Mouse (Mus musculus) frontal cortex, postnatal 36 days (tissue): ENCODE measurements around the gene Prkcb.

ENCODE experiments used
- DNase-seq, 2 experiments: peaks; one replicate each; pipeline ENCODE4 v3.0.0; 2022; ENCODE audit warnings: low spot score in 2 of 2

Prkcb gene

DNA sequence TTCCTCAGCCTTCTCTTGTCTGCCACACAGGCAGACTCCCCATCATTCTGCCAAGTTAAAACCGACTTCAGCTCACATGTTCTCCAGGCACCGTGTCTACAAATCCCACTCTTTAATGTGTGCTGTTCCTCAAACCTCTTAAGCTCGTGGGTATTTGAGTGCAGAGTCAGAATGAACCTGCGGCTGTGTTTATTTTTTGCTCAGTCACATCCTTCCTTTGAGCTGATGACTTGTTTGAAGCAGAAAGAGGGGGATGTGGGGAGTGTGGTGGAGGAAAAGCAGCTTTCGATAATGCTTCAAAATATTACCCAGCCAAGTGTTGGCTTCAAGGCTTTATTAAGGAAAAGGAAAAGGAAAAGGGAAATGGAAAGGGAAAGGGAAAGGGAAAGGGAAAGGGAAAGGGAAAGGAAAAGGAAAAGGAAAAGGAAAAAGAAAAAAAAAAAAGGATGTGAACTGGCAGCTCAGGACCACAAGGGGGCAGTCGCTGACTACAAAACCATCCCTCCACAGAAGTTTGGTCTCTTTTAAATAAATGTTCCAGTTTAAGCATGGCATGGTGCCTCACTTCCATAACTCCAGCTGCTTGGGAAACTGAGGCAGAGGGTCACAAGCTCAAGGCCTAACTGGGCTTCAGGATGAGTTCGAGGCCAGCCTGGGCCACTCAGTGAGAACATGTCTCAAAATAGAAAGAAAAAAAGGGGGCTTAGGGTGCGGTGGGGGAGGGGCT, 177.4 kb downstream of the Prkcb start:
- DNase-seq: no peak

DNA sequence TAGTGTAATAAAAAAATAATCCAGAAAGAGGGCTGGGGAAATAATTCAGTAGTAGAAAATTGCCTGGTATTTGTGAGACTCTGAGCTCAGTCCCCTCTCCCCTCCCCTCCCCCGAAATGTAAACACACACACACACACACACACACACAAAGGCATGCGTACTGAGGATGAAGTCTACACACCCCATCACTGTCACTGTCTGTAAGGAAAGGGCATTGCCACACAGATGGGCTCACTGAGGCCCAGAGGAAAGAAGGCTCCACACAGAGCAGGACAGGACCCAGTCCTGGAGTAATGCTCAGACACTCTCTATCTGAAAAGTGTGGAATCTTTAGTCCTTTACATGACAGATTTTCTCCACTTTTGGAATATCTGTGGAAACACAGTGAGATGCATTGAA, 178.2 kb downstream of the Prkcb start:
- no peak for DNase-seq

DNA sequence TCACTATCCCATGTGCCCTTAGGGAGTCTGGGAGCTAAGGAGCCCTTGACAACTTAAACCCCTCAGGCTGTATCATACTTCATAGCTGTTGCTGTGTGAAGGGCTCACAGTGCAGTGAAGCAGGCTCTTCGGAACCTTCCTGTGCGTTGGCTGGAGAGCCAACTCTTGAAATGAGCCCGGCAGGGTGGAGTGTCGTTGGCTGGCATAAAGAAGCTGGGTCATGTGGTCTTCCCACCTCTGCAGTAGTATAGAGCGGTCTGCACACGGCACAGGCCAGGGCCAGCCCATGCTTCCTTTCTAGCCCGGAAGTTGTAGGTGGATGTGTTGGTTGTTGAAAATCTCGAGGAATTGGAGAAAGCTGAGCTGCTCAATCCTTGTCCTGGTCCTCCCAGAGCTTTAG, 179.3 kb downstream of the Prkcb start:
- no peak for DNase-seq

DNA sequence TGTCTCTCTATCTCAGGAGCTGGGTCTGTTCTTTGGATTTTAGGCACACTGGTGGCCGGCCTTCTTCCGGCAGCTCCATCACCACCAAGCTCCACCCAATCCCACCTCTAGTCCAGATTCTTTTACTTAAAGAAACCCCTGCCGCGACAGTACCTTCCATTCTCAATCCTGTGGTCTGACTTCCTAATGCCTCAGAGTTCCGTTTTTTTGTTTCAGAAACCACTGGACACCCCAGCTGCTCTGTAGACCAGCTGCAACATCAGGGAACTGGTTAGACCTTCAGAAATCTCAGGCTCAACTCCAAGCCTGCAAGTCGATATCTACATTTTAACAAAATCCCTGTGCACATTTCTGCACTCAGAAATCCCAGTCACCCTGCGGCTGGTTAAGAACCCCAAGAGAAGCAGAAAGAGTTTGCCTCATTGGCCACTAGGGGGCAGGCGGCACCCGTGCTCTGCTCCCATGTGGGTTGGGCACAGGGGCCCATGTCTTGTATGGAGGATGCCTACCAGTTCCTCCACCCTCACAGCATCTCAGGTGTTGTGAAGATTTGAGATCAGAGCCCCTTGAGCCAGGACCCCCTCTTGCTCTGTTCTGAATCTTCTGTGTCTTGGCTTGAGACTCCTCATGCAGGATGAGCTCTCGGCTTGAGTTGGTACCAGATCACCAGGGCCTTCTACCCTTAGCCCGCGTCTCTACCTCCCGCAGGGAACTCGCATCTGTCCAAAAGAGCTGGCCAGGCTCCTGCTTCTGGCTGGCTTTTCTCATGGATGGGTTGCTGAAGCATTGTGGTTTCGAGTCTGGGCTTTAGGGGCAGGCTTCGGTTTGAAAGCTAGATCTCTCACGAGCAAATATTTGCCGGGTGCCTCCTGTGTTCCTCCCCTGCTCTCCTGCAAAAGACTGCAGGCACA, 182.1 kb downstream of the Prkcb start:
- peak; percentile 75 to 79 for DNase-seq

DNA sequence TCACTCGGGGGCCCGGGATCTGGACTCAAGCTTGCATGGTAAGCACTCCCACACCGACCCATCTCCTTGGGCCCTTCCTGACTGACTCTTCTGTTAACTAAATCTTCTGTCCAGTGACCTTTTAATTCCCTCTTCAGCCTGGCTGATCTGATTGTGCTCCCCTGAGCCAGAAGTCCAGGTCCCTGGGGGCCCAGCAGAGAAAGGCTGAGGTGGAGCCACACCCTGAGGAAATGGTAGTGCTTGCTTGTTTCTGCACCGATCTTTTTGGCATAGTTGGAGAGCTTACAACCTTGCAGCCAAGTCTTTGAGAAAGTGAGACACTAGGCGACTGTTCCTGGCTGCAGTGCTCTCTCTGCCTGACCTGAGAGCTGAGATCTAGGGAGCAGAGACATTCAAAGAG, 183.7 kb downstream of the Prkcb start:
- no peak for DNase-seq

- DNase-seq: no peak
Observed at GRCm38 (mm10) chr7:122475038-122475437, 186.5 kb downstream of the Prkcb start.

DNA sequence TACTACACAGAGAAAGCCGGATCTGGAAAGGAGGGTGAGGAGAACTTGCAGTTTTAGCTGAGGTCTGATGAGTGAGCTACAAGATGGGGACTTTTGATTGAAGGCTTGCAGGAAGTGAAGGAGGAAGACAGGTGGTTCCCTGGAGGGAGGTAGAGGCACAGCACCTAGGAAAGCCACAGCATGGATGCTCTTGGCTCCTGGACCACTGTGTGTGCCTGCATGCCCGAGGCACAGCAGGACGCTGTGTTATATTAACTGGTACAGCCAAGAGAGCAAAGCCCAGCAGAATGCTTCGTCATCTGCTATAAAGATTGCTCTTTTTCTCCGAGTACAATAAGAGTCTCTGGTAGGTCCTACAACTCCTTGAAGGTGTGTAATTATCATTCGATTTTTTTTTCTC, 188.1 kb downstream of the Prkcb start:
- no peak for DNase-seq

- no peak for DNase-seq
Observed at GRCm38 (mm10) chr7:122477118-122477517, 188.6 kb downstream of the Prkcb start.

- DNase-seq: no peak
Observed at GRCm38 (mm10) chr7:122477566-122478564, 189.3 kb downstream of the Prkcb start.

DNA sequence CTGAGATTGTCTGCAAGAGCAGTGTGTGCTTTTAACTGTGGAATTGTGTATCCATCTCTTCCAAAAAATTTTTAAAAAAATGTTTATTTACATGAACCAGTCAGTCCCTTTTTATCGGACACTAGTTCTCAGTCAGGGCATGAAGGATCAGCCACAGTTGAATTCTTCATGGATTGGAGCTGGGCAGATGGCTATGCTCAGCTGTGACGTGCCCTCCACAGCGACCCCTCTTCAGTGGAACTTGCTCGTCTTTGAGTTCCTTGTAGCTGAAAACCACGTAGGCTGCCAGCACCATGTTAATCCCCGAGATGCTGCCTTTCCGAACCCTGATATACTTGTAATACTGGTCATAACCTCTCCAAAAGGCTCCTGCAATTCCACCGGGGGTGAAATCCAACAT, 195.4 kb downstream of the Prkcb start:
- no peak for DNase-seq

- DNase-seq: no peak
Observed at GRCm38 (mm10) chr7:122487929-122488571, 199.5 kb downstream of the Prkcb start.

DNA sequence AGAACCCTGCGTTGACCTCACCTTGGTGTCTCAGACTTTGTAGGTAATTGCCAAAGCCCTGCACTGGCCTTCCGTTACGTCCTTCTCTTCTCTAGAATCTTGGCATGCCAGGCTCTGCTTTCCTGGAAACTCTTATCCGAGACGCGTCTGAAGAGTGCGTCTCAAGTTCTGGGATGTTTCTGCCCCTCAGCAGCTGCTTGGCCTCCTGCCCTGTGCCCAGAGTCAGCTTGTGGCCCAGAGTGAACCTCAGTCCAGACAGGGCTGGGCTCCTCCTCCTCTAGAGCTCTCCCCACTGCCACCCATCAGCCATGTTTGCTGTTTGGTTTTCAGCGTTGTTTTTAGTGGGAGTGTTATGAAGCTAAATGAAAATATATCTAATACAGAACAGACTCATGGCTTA, 203.5 kb downstream of the Prkcb start:
- no peak for DNase-seq

- no peak for DNase-seq
Observed at GRCm38 (mm10) chr7:122492936-122493335, 204.4 kb downstream of the Prkcb start.

GRCm38 (mm10) chr7:122494088-122494487, 205.5 kb downstream of the Prkcb start:
- DNase-seq: peak in 1 of 2 experiments; percentile 27

- no peak for DNase-seq
Observed at GRCm38 (mm10) chr7:122497516-122497915, 209.0 kb downstream of the Prkcb start.

DNA sequence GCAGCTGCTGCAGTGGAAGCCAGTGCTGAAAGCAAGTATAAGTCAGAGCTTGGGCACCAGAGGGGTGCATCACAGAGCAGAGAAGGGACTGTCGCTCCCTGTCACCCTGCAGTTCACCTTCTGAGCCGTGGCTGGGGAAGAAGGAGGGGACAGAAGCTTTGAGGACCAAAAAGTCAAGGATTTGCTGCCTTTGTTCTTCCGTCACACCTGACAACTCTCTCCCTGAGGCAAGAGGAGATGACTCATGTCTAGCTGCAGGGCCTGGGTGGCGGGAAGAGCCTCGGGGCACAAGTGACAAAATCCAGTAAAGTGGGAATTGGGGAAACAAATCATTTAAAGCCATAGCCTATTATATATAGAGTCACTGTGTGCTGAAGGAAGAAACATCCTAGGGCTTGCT, 209.9 kb downstream of the Prkcb start:
- no peak for DNase-seq

- no peak for DNase-seq
Observed at GRCm38 (mm10) chr7:122499743-122500597, 211.4 kb downstream of the Prkcb start.

DNA sequence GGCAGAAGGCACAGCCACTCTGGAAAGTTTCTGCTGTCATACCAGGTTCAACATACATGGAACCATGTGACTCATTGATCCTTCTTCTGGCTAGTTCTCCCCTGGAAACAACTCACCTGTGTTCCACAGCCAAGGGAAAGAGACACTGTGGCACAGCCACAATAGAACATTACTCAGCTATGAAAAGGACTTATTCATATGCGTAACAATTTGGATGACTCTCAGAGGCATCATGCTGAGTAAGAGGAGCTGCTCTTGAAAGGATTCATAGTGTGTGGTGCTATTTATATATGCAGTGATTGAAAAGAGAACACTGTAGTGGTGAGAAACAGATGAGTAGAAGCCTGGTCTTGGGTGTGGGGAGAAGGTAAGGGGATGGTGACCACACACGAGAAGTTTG, 217.9 kb downstream of the Prkcb start:
- DNase-seq: no peak

- no peak for DNase-seq
Observed at GRCm38 (mm10) chr7:122509903-122510302, 221.4 kb downstream of the Prkcb start.

DNA sequence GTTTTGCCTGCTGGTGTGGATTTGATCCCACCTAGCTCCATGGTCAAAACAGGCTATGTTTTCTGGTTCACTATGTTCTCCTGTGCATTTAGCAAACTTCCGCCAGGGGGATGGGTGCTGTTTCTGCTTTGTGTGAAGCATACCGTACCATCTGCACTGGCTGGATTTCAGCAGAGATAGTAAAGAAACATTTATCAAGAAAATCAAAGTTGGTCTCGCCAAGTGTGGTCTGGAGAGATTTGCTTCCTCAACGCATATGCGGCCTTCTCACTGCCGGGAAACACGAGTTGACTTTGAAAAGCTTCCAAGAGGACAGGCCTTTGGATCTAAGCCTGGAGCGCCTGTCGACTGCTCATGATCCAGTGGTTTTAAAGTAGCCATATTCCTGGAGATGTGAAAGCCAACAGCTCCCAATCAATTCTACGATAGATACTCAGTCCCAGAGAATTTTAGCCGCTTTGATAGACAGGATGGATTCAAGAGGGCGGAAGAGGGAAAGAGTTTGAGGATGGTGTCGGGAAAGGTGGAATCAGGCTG, 223.9 kb downstream of the Prkcb start:
- DNase-seq: peak in 1 of 2 experiments; percentile 34
